Mouse (Mus musculus): ENCODE measurements around the gene Ncoa7. TPM values are rescaled to one million over a fixed set of nuclear protein-coding genes. Genes with fewer than 3 reads are reported as not detected.
A peak's percentile ranks its signal among the peaks of the same experiment; 100 is the strongest.

Gene Ncoa7
- total and polyA plus RNA-seq, 2 experiments from 2014 or later: 19.1 to 22.7 TPM

GRCm38 (mm10) chr10:30729157-30730096 is 73.7 kb downstream of the Ncoa7 start:
- Histone ChIP-seq H3K27ac (ENCODE audit: low read depth, low read length) (no peak overlapping the region), H3K4me3 (ENCODE audit: low read depth, low read length) (no peak overlapping the region), H3K4me2 (ENCODE audit: low read depth) (no peak overlapping the region), H3K27me3 (ENCODE audit: insufficient read depth, low read length) (no peaks in the 10 kb centered on the region), H3K4me1 (ENCODE audit: insufficient read depth) (no peaks in the 10 kb centered on the region), H3K36me3 (ENCODE audit: insufficient read depth) (no peaks in the 10 kb centered on the region), H3K9me3 (ENCODE audit: low read length) (no peaks in the 10 kb centered on the region), H3K9ac (no peak overlapping the region)
- TF ChIP-seq CTCF (IDR thresholded peaks at IDR 0.05; ENCODE audit: low read depth): no peak
- DNase-seq (no peak), ATAC-seq (no peak)
- WGBS: 86% methylated on average over 5 of the region's 5 CpGs

- ATAC-seq: no peak
- no peak for TF ChIP-seq CTCF (IDR thresholded peaks at IDR 0.05; ENCODE audit: low read depth)
Observed at GRCm38 (mm10) chr10:30723014-30723413, 80.1 kb downstream of the Ncoa7 start.

GRCm38 (mm10) chr10:30720556-30720955 is 82.6 kb downstream of the Ncoa7 start:
- H3K9me3 ChIP-seq (ENCODE audit: low read length): no peaks in the 10 kb centered on the region
- H3K9ac ChIP-seq: no peak overlapping the region
- ATAC-seq (no peak), DNase-seq (no peak)
- no peaks in the 10 kb centered on the region for H3K4me1 ChIP-seq (ENCODE audit: insufficient read depth)
- WGBS: 91% methylated on average over 3 of the region's 3 CpGs
- H3K4me2 ChIP-seq (ENCODE audit: low read depth): no peak overlapping the region
- no peak overlapping the region for H3K4me3 ChIP-seq (ENCODE audit: low read depth, low read length)
- H3K27me3 ChIP-seq (ENCODE audit: insufficient read depth, low read length): no peaks in the 10 kb centered on the region
- no peak for TF ChIP-seq CTCF (IDR thresholded peaks at IDR 0.05; ENCODE audit: low read depth)
- peaks cover 10% of the 10 kb centered on the region; the same call in 1 of the 2 replicates for H3K36me3 ChIP-seq (ENCODE audit: insufficient read depth)
- no peak overlapping the region for H3K27ac ChIP-seq (ENCODE audit: low read depth, low read length)

More at GRCm38 (mm10) chr10:30723014-30723413, 80.1 kb downstream of the Ncoa7 start:
- Histone ChIP-seq H3K4me1 (ENCODE audit: insufficient read depth) (no peaks in the 10 kb centered on the region), H3K4me2 (ENCODE audit: low read depth) (no peak overlapping the region), H3K27me3 (ENCODE audit: insufficient read depth, low read length) (no peaks in the 10 kb centered on the region), H3K27ac (ENCODE audit: low read depth, low read length) (no peak overlapping the region), H3K36me3 (ENCODE audit: insufficient read depth) (peaks cover 10% of the 10 kb centered on the region; the same call in 1 of the 2 replicates), H3K9me3 (ENCODE audit: low read length) (no peaks in the 10 kb centered on the region), H3K4me3 (ENCODE audit: low read depth, low read length) (no peak overlapping the region), H3K9ac (no peak overlapping the region)
- no peak for DNase-seq
- 95% methylated on average over 1 of the region's 1 CpGs for WGBS

GRCm38 (mm10) chr10:30719947-30720346 is 83.2 kb downstream of the Ncoa7 start:
- no peak overlapping the region for H3K4me2 ChIP-seq (ENCODE audit: low read depth)
- H3K27me3 ChIP-seq (ENCODE audit: insufficient read depth, low read length): no peaks in the 10 kb centered on the region
- DNase-seq (no peak), ATAC-seq (no peak)
- no peak overlapping the region for H3K4me3 ChIP-seq (ENCODE audit: low read depth, low read length)
- no peaks in the 10 kb centered on the region for H3K4me1 ChIP-seq (ENCODE audit: insufficient read depth)
- H3K36me3 ChIP-seq (ENCODE audit: insufficient read depth): peaks cover 10% of the 10 kb centered on the region; the same call in 1 of the 2 replicates
- no peak overlapping the region for H3K27ac ChIP-seq (ENCODE audit: low read depth, low read length)
- no peaks in the 10 kb centered on the region for H3K9me3 ChIP-seq (ENCODE audit: low read length)
- H3K9ac ChIP-seq: no peak overlapping the region
- 86% methylated on average over 1 of the region's 1 CpGs for WGBS
- TF ChIP-seq CTCF (IDR thresholded peaks at IDR 0.05; ENCODE audit: low read depth): no peak

GRCm38 (mm10) chr10:30718703-30719340 is 84.3 kb downstream of the Ncoa7 start:
- whole genome bisulfite sequencing: 24% methylated on average over 4 of the region's 4 CpGs
- Histone ChIP-seq H3K4me1 (ENCODE audit: insufficient read depth) (no peaks in the 10 kb centered on the region), H3K9ac (no peak overlapping the region), H3K4me2 (ENCODE audit: low read depth) (no peak overlapping the region), H3K9me3 (ENCODE audit: low read length) (no peaks in the 10 kb centered on the region), H3K27me3 (ENCODE audit: insufficient read depth, low read length) (no peaks in the 10 kb centered on the region), H3K27ac (ENCODE audit: low read depth, low read length) (no peak overlapping the region), H3K36me3 (ENCODE audit: insufficient read depth) (peaks cover 10% of the 10 kb centered on the region; the same call in 1 of the 2 replicates), H3K4me3 (ENCODE audit: low read depth, low read length) (no peak overlapping the region)
- peak; percentile 67 for ATAC-seq
- peak; percentile 37 for DNase-seq
- peak; percentile 74 for TF ChIP-seq CTCF (IDR thresholded peaks at IDR 0.05; ENCODE audit: low read depth)

- H3K4me2 ChIP-seq (ENCODE audit: low read depth): no peak overlapping the region
- H3K36me3 ChIP-seq (ENCODE audit: insufficient read depth): peaks cover 10% of the 10 kb centered on the region; the same call in 1 of the 2 replicates
- no peaks in the 10 kb centered on the region for H3K27me3 ChIP-seq (ENCODE audit: insufficient read depth, low read length)
- no peak overlapping the region for H3K27ac ChIP-seq (ENCODE audit: low read depth, low read length)
- no peak for TF ChIP-seq CTCF (IDR thresholded peaks at IDR 0.05; ENCODE audit: low read depth)
- no peak for DNase-seq
- H3K4me3 ChIP-seq (ENCODE audit: low read depth, low read length): no peak overlapping the region
- no peak for ATAC-seq
- no peak overlapping the region for H3K9ac ChIP-seq
- no peaks in the 10 kb centered on the region for H3K4me1 ChIP-seq (ENCODE audit: insufficient read depth)
- no peaks in the 10 kb centered on the region for H3K9me3 ChIP-seq (ENCODE audit: low read length)
Observed at GRCm38 (mm10) chr10:30716171-30716570, 87.0 kb downstream of the Ncoa7 start.

- no peak for DNase-seq
- ATAC-seq: no peak
- no peak overlapping the region for H3K4me3 ChIP-seq (ENCODE audit: low read depth, low read length)
- 91% methylated on average over 1 of the region's 1 CpGs for WGBS
- no peak for TF ChIP-seq CTCF (IDR thresholded peaks at IDR 0.05; ENCODE audit: low read depth)
- no peaks in the 10 kb centered on the region for H3K4me1 ChIP-seq (ENCODE audit: insufficient read depth)
- H3K9ac ChIP-seq: no peak overlapping the region
- no peak overlapping the region for H3K4me2 ChIP-seq (ENCODE audit: low read depth)
- H3K9me3 ChIP-seq (ENCODE audit: low read length): no peaks in the 10 kb centered on the region
- H3K27me3 ChIP-seq (ENCODE audit: insufficient read depth, low read length): no peaks in the 10 kb centered on the region
- H3K27ac ChIP-seq (ENCODE audit: low read depth, low read length): no peak overlapping the region
- no peaks in the 10 kb centered on the region for H3K36me3 ChIP-seq (ENCODE audit: insufficient read depth)
Observed at GRCm38 (mm10) chr10:30712540-30712939, 90.6 kb downstream of the Ncoa7 start.
